Mouse (Mus musculus): Measurements from ENCODE around the gene Plekhg2. TPM values are rescaled to one million over a fixed set of nuclear protein-coding genes. Genes with fewer than 3 reads are reported as not detected.
A peak's percentile ranks its signal among the peaks of the same experiment; 100 is the strongest.

Plekhg2 gene
- total and polyA plus RNA-seq, 3 experiments = 2.9 to 8.0 (median 3.4) TPM

DNA sequence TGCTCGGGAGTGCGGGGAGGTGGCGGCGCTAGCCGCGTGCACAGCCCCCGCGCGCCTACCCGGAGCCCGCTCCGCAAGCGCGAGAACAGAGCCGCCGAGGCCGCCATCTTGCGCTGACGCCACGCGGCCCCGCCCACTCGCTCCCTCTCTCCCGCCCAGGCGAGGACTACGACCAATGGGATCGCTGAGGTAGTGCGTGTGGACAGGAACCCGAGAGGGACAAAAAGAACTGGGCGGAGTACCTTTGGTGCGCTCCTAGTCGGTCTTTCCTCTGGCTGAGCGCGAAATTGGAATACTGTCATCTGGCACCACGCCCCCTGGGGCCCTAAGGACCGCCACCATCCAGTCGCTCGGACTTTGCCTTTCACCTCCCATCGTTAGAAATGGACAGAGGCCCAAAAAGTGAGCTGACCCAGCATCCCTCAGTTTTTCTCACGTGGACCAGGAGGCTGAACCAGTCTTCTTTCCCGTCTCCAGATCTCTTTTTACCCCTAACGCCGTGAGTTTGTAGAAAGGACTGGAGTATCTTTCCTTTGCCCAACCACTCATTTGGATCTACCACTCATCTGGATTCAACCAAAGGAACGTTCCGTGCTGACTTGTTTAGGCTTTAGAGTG, 60.4 kb downstream of the Plekhg2 start, which contains the start of gene Timm50:
TSS of gene Timm50 (minus strand) at position 147 of the 618 bp plus-strand sequence.
- peaks cover 72% of the 10 kb centered on the region for H3K36me3 ChIP-seq (replicated peaks)
- TF ChIP-seq CTCF (IDR thresholded peaks at IDR 0.05; ENCODE audit: low read depth, low read length) (no peak), GATA2 (IDR thresholded peaks at IDR 0.05; ENCODE audit: borderline replicate concordance, low read depth, low read length) (no peak), GATA1 (IDR thresholded peaks at IDR 0.05; ENCODE audit: borderline replicate concordance, low read length) (no peak), POLR2AphosphoS5 (IDR thresholded peaks at IDR 0.05; ENCODE audit: insufficient replicate concordance, low read depth, low read length) (no peak), TAL1 (conservative IDR thresholded peaks at IDR 0.05; ENCODE audit: low read depth, low read length) (no peak)
- H3K27me3 ChIP-seq (ENCODE audit: insufficient read depth, low read length) = no peaks in the 10 kb centered on the region
- peak within 1 kb of the TSS; percentile 95 for H3K4me3 ChIP-seq (ENCODE audit: low read depth, low read length)
- ATAC-seq (ENCODE audit: extremely low read depth, insufficient number of reproducible peaks, low FRiP score, poor library complexity, severe bottlenecking) (peak; percentile 93), DNase-seq (ENCODE audit: low spot score) (peak; percentile 98)
- peaks cover 53% of the 10 kb centered on the region for H3K4me1 ChIP-seq (ENCODE audit: insufficient read depth, low read depth, low read length)
- no peaks in the 10 kb centered on the region for H3K9me3 ChIP-seq (replicated peaks)

DNA sequence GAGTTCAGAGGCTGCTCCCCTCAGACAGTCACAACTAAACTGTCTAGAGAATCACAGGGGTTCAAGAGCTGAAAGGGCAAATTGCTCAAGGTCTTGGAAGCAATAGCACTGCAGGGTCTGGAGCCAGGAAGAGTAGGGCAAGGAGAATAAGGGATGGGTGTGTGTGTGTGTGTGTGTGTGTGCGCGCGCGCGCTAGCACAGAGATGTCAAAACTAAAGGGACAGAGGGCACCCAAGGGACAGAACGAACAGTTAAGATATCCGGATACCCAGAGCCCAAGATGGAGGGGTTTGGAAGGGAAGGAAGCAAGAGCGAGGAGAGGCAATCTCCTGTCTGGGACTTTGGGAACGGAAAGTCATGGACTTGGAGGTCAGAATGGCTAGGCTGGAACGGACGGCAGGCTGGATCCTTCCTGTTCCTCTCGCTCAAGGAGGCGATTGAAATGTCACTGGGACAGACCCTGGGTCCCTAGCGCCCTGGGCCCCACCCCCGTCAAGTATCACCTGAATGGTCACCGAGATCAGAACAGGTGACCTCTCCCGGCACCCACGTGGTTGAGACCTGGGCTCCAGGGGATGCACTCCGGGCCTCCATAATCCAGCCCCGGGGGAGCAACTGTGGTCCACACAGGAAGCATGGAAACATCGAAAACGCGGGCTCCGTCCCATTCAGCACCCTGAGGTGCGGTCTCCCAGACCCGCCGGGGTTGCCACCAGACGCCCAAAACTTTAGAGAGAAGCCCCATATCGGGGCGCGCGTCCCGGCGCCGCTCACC, 61.1 kb downstream of the Plekhg2 start:
- peaks cover 72% of the 10 kb centered on the region for H3K36me3 ChIP-seq (replicated peaks)
- no peaks in the 10 kb centered on the region for H3K27me3 ChIP-seq (ENCODE audit: insufficient read depth, low read length)
- peak overlapping the region; percentile 95 for H3K4me3 ChIP-seq (ENCODE audit: low read depth, low read length)
- TF ChIP-seq POLR2AphosphoS5 (IDR thresholded peaks at IDR 0.05; ENCODE audit: insufficient replicate concordance, low read depth, low read length) (no peak), GATA2 (IDR thresholded peaks at IDR 0.05; ENCODE audit: borderline replicate concordance, low read depth, low read length) (no peak), TAL1 (conservative IDR thresholded peaks at IDR 0.05; ENCODE audit: low read depth, low read length) (no peak)
- ATAC-seq (ENCODE audit: extremely low read depth, insufficient number of reproducible peaks, low FRiP score, poor library complexity, severe bottlenecking) (no peak), DNase-seq (ENCODE audit: low spot score) (peak; percentile 38)
- H3K9me3 ChIP-seq (replicated peaks) = no peaks in the 10 kb centered on the region
- peaks cover 56% of the 10 kb centered on the region for H3K4me1 ChIP-seq (ENCODE audit: insufficient read depth, low read depth, low read length)

DNA sequence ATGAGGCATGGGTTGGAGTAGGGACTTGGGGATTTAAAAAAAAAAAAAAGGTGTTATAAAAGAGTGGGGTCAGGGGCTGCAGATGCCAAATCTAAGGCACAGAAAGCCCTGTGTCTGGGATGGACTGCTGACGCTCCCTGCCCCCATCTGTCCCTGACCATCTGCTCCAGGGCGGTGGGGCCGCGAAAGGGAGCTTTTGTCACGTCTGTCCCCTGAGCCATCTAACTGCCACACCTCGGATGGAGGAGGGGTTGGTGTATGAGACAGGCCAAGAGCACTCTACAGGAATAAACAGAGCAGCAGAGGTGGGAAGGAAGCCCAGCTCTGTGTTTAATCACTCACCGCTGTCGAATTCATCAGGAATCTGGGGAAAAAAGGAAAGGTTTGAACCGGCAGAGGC, 62.7 kb downstream of the Plekhg2 start:
- peak; percentile 43 for ATAC-seq (ENCODE audit: extremely low read depth, insufficient number of reproducible peaks, low FRiP score, poor library complexity, severe bottlenecking)
- peak; percentile 68 for DNase-seq (ENCODE audit: low spot score)
- H3K27me3 ChIP-seq (ENCODE audit: insufficient read depth, low read length) = no peaks in the 10 kb centered on the region
- no peaks in the 10 kb centered on the region for H3K9me3 ChIP-seq (replicated peaks)
- TF ChIP-seq GATA1 (IDR thresholded peaks at IDR 0.05; ENCODE audit: borderline replicate concordance, low read length) (no peak), POLR2AphosphoS5 (IDR thresholded peaks at IDR 0.05; ENCODE audit: insufficient replicate concordance, low read depth, low read length) (no peak), GATA2 (IDR thresholded peaks at IDR 0.05; ENCODE audit: borderline replicate concordance, low read depth, low read length) (no peak), TAL1 (conservative IDR thresholded peaks at IDR 0.05; ENCODE audit: low read depth, low read length) (no peak), CTCF (IDR thresholded peaks at IDR 0.05; ENCODE audit: low read depth, low read length) (no peak)
- H3K4me1 ChIP-seq (ENCODE audit: insufficient read depth, low read depth, low read length) = peaks cover 54% of the 10 kb centered on the region
- peak overlapping the region; percentile 95; the same call in 1 of the 2 replicates for H3K4me3 ChIP-seq (ENCODE audit: low read depth, low read length)
- peaks cover 72% of the 10 kb centered on the region for H3K36me3 ChIP-seq (replicated peaks)

Other genes starting within 250 kb of the Plekhg2 start
Only the 20 nearest of the 21 such genes appear.
- gene Fbl, start 202.9 kb downstream of the Plekhg2 start, total RNA-seq (2014; fragmentation: Nextera tagmentation) = 71.4 and 78.3 TPM in 2 replicates
- 122 and 148 TPM in 2 replicates for gene Fbl, start 202.9 kb downstream of the Plekhg2 start, total RNA-seq (2017)
- 585 and 591 TPM in 2 replicates for gene Fbl, start 202.9 kb downstream of the Plekhg2 start, polyA plus RNA-seq (2012)
- gene Dyrk1b, start 193.1 kb downstream of the Plekhg2 start, total RNA-seq (2014; fragmentation: Nextera tagmentation) = 17.5 and 24.8 TPM in 2 replicates
- gene Dyrk1b, start 193.1 kb downstream of the Plekhg2 start, total RNA-seq (2017) = 7.0 and 7.3 TPM in 2 replicates
- 43.3 and 47.9 TPM in 2 replicates for gene Dyrk1b, start 193.1 kb downstream of the Plekhg2 start, polyA plus RNA-seq (2012)
- gene Eid2, start 104.7 kb downstream of the Plekhg2 start, total RNA-seq (2014; fragmentation: Nextera tagmentation) = 18.0 and 23.5 TPM in 2 replicates
- gene Eid2, start 104.7 kb downstream of the Plekhg2 start, total RNA-seq (2017) = 23.5 and 25.1 TPM in 2 replicates
- 51.7 and 73.7 TPM in 2 replicates for gene Eid2, start 104.7 kb downstream of the Plekhg2 start, polyA plus RNA-seq (2012)
- gene Eid2b, start 94.9 kb downstream of the Plekhg2 start, total RNA-seq (2014; fragmentation: Nextera tagmentation) = 7.3 and 8.9 TPM in 2 replicates
- gene Eid2b, start 94.9 kb downstream of the Plekhg2 start, total RNA-seq (2017) = 5.4 and 6.3 TPM in 2 replicates
- gene Eid2b, start 94.9 kb downstream of the Plekhg2 start, polyA plus RNA-seq (2012) = 17.6 and 20.9 TPM in 2 replicates
- not detected in 2 replicates for gene Selenov, start 81.4 kb downstream of the Plekhg2 start, total RNA-seq (2014; fragmentation: Nextera tagmentation)
- gene Selenov, start 81.4 kb downstream of the Plekhg2 start, total RNA-seq (2017) = 0.12 TPM in 1 of 2 replicates, not detected in the other
- not detected in 2 replicates for gene Selenov, start 81.4 kb downstream of the Plekhg2 start, polyA plus RNA-seq (2012)
- gene Dll3, start 70.4 kb downstream of the Plekhg2 start, total RNA-seq (2014; fragmentation: Nextera tagmentation) = 1.2 TPM in 1 of 2 replicates, not detected in the other
- gene Dll3, start 70.4 kb downstream of the Plekhg2 start, total RNA-seq (2017) = 0.49 TPM in 1 of 2 replicates, not detected in the other
- 0.23 and 0.25 TPM in 2 replicates for gene Dll3, start 70.4 kb downstream of the Plekhg2 start, polyA plus RNA-seq (2012)
- gene Timm50, start 60.5 kb downstream of the Plekhg2 start, total RNA-seq (2014; fragmentation: Nextera tagmentation) = 107 and 113 TPM in 2 replicates
- gene Timm50, start 60.5 kb downstream of the Plekhg2 start, total RNA-seq (2017) = 58.3 and 73.9 TPM in 2 replicates
- gene Timm50, start 60.5 kb downstream of the Plekhg2 start, polyA plus RNA-seq (2012) = 184 and 298 TPM in 2 replicates
- gene Supt5, start 33.9 kb downstream of the Plekhg2 start, total RNA-seq (2014; fragmentation: Nextera tagmentation) = 80.5 and 97.7 TPM in 2 replicates
- 54.7 and 65.6 TPM in 2 replicates for gene Supt5, start 33.9 kb downstream of the Plekhg2 start, total RNA-seq (2017)
- gene Supt5, start 33.9 kb downstream of the Plekhg2 start, polyA plus RNA-seq (2012) = 123 and 148 TPM in 2 replicates
- 848 and 905 TPM in 2 replicates for gene Rps16, start 21.9 kb downstream of the Plekhg2 start, total RNA-seq (2014; fragmentation: Nextera tagmentation)
- 900 and 1,212 TPM in 2 replicates for gene Rps16, start 21.9 kb downstream of the Plekhg2 start, total RNA-seq (2017)
- gene Rps16, start 21.9 kb downstream of the Plekhg2 start, polyA plus RNA-seq (2012) = 1,941 and 2,248 TPM in 2 replicates
- 39.0 and 42.8 TPM in 2 replicates for gene Zfp36, start 7.7 kb upstream of the Plekhg2 start, total RNA-seq (2014; fragmentation: Nextera tagmentation)
- 20.4 and 21.3 TPM in 2 replicates for gene Zfp36, start 7.7 kb upstream of the Plekhg2 start, total RNA-seq (2017)
- gene Zfp36, start 7.7 kb upstream of the Plekhg2 start, polyA plus RNA-seq (2012) = 25.5 and 28.3 TPM in 2 replicates
- gene Med29, start 20.1 kb upstream of the Plekhg2 start, total RNA-seq (2014; fragmentation: Nextera tagmentation) = 15.4 and 21.9 TPM in 2 replicates
- 17.7 and 21.0 TPM in 2 replicates for gene Med29, start 20.1 kb upstream of the Plekhg2 start, total RNA-seq (2017)
- gene Med29, start 20.1 kb upstream of the Plekhg2 start, polyA plus RNA-seq (2012) = 11.2 and 14.8 TPM in 2 replicates
- gene Paf1, start 20.4 kb upstream of the Plekhg2 start, total RNA-seq (2014; fragmentation: Nextera tagmentation) = 66.6 and 68.5 TPM in 2 replicates
- 69.1 and 96.2 TPM in 2 replicates for gene Paf1, start 20.4 kb upstream of the Plekhg2 start, total RNA-seq (2017)
- 103 and 170 TPM in 2 replicates for gene Paf1, start 20.4 kb upstream of the Plekhg2 start, polyA plus RNA-seq (2012)
- 38.5 and 40.1 TPM in 2 replicates for gene Gmfg, start 64.8 kb upstream of the Plekhg2 start, total RNA-seq (2014; fragmentation: Nextera tagmentation)
- 249 and 272 TPM in 2 replicates for gene Gmfg, start 64.8 kb upstream of the Plekhg2 start, total RNA-seq (2017)
- 7.9 and 8.4 TPM in 2 replicates for gene Gmfg, start 64.8 kb upstream of the Plekhg2 start, polyA plus RNA-seq (2012)
- not detected in 2 replicates for gene Lrfn1, start 79.4 kb upstream of the Plekhg2 start, total RNA-seq (2014; fragmentation: Nextera tagmentation)
- gene Lrfn1, start 79.4 kb upstream of the Plekhg2 start, total RNA-seq (2017) = 0.11 TPM in 1 of 2 replicates, not detected in the other
- 0.02 and 0.03 TPM in 2 replicates for gene Lrfn1, start 79.4 kb upstream of the Plekhg2 start, polyA plus RNA-seq (2012)
- not detected in 2 replicates for gene Ifnl2, start 137.9 kb upstream of the Plekhg2 start, total RNA-seq (2014; fragmentation: Nextera tagmentation)
- 0.27 TPM in 1 of 2 replicates, not detected in the other for gene Ifnl2, start 137.9 kb upstream of the Plekhg2 start, total RNA-seq (2017)
- gene Ifnl2, start 137.9 kb upstream of the Plekhg2 start, polyA plus RNA-seq (2012) = not detected in 2 replicates
- not detected in 2 replicates for gene Ifnl3, start 150.2 kb upstream of the Plekhg2 start, total RNA-seq (2014; fragmentation: Nextera tagmentation)
- gene Ifnl3, start 150.2 kb upstream of the Plekhg2 start, total RNA-seq (2017) = not detected in 2 replicates
- gene Ifnl3, start 150.2 kb upstream of the Plekhg2 start, polyA plus RNA-seq (2012) = not detected in 2 replicates
- gene Sycn, start 168.3 kb upstream of the Plekhg2 start, total RNA-seq (2014; fragmentation: Nextera tagmentation) = not detected in 2 replicates
- not detected in 2 replicates for gene Sycn, start 168.3 kb upstream of the Plekhg2 start, total RNA-seq (2017)
- gene Sycn, start 168.3 kb upstream of the Plekhg2 start, polyA plus RNA-seq (2012) = not detected in 2 replicates
- gene Nccrp1, start 174.7 kb upstream of the Plekhg2 start, total RNA-seq (2014; fragmentation: Nextera tagmentation) = not detected in 2 replicates
- not detected in 2 replicates for gene Nccrp1, start 174.7 kb upstream of the Plekhg2 start, total RNA-seq (2017)
- gene Nccrp1, start 174.7 kb upstream of the Plekhg2 start, polyA plus RNA-seq (2012) = 0.07 TPM in 1 of 2 replicates, not detected in the other
- 62.7 and 75.9 TPM in 2 replicates for gene Samd4b, start 225.5 kb upstream of the Plekhg2 start, total RNA-seq (2014; fragmentation: Nextera tagmentation)
- gene Samd4b, start 225.5 kb upstream of the Plekhg2 start, total RNA-seq (2017) = 3.8 and 4.4 TPM in 2 replicates
- gene Samd4b, start 225.5 kb upstream of the Plekhg2 start, polyA plus RNA-seq (2012) = 88.8 and 104 TPM in 2 replicates
- gene Pak4, start 225.6 kb upstream of the Plekhg2 start, total RNA-seq (2014; fragmentation: Nextera tagmentation) = 13.2 and 16.0 TPM in 2 replicates
- 5.6 and 6.4 TPM in 2 replicates for gene Pak4, start 225.6 kb upstream of the Plekhg2 start, total RNA-seq (2017)
- 72.6 and 85.1 TPM in 2 replicates for gene Pak4, start 225.6 kb upstream of the Plekhg2 start, polyA plus RNA-seq (2012)

Data from G1E (cell line).